Mouse (Mus musculus): Measurements from ENCODE around the gene Dgat2. TPM values are rescaled to one million over a fixed set of nuclear protein-coding genes. Genes with fewer than 3 reads are reported as not detected.

Gene Dgat2
- total and polyA plus RNA-seq, 2 experiments from 2014 or later = 29.9 to 37.8 TPM

GRCm38 (mm10) chr7:99194511-99194910 lies 12.0 kb upstream of the Dgat2 start:
- no peak overlapping the region for H3K4me3 ChIP-seq (ENCODE audit: low read length)
- no peak for ATAC-seq
- 58% methylated on average over 2 of the region's 2 CpGs for WGBS

GRCm38 (mm10) chr7:99193926-99194325 lies 11.4 kb upstream of the Dgat2 start:
- H3K27ac ChIP-seq = no peak overlapping the region
- H3K36me3 ChIP-seq (ENCODE audit: insufficient read depth, low read length) = no peaks in the 10 kb centered on the region
- no peak for ATAC-seq
- WGBS = 89% methylated on average over 4 of the region's 4 CpGs
- no peak overlapping the region for H3K4me3 ChIP-seq (ENCODE audit: low read length)
- H3K9me3 ChIP-seq (ENCODE audit: low read length) = no peaks in the 10 kb centered on the region
- H3K4me2 ChIP-seq (ENCODE audit: low read depth, low read length) = no peak overlapping the region
- no peak for DNase-seq (ENCODE audit: low spot score)
- no peaks in the 10 kb centered on the region for H3K4me1 ChIP-seq (ENCODE audit: insufficient read depth, low read length)
- no peak overlapping the region for H3K9ac ChIP-seq (replicated peaks; ENCODE audit: low read length)
- H3K27me3 ChIP-seq (ENCODE audit: insufficient read depth, low read length) = no peaks in the 10 kb centered on the region
- no peak for TF ChIP-seq CTCF (IDR thresholded peaks at IDR 0.05; ENCODE audit: low read depth)

More at GRCm38 (mm10) chr7:99194511-99194910, 12.0 kb upstream of the Dgat2 start:
- Histone ChIP-seq H3K4me2 (ENCODE audit: low read depth, low read length) (no peak overlapping the region), H3K27ac (no peak overlapping the region), H3K4me1 (ENCODE audit: insufficient read depth, low read length) (no peaks in the 10 kb centered on the region), H3K9ac (replicated peaks; ENCODE audit: low read length) (no peak overlapping the region), H3K27me3 (ENCODE audit: insufficient read depth, low read length) (no peaks in the 10 kb centered on the region), H3K9me3 (ENCODE audit: low read length) (no peaks in the 10 kb centered on the region), H3K36me3 (ENCODE audit: insufficient read depth, low read length) (no peaks in the 10 kb centered on the region)
- TF ChIP-seq CTCF (IDR thresholded peaks at IDR 0.05; ENCODE audit: low read depth) = no peak
- DNase-seq (ENCODE audit: low spot score) = no peak

DNA sequence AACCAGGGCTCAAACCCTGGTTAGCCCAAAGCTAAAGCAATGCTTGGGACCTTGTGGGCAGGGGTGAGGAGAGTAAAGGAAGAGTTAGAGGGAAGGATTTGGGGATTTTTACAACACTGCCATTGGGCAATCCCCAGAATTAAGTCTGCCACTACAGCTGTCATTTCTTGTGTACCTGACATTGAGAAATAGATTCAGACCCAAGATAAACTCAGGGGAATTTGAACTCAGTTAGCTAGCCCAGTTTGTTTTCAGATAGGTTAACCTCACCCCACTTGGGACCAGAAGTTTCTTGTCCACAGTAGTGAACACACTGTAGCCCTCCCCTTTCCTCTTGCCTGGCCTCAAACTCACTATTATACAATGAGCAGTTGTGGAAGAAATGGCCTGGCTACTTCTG lies 8.9 kb upstream of the Dgat2 start:
- Histone ChIP-seq H3K27ac (no peak overlapping the region), H3K9me3 (ENCODE audit: low read length) (no peaks in the 10 kb centered on the region), H3K9ac (replicated peaks; ENCODE audit: low read length) (no peak overlapping the region), H3K4me1 (ENCODE audit: insufficient read depth, low read length) (no peaks in the 10 kb centered on the region), H3K4me2 (ENCODE audit: low read depth, low read length) (no peak overlapping the region), H3K4me3 (ENCODE audit: low read length) (no peak overlapping the region), H3K27me3 (ENCODE audit: insufficient read depth, low read length) (no peaks in the 10 kb centered on the region), H3K36me3 (ENCODE audit: insufficient read depth, low read length) (no peaks in the 10 kb centered on the region)
- ATAC-seq (no peak), DNase-seq (ENCODE audit: low spot score) (no peak)
- no peak for TF ChIP-seq CTCF (IDR thresholded peaks at IDR 0.05; ENCODE audit: low read depth)

- no peak overlapping the region for H3K4me2 ChIP-seq (ENCODE audit: low read depth, low read length)
- no peak for TF ChIP-seq CTCF (IDR thresholded peaks at IDR 0.05; ENCODE audit: low read depth)
- ATAC-seq = no peak
- no peak overlapping the region for H3K9ac ChIP-seq (replicated peaks; ENCODE audit: low read length)
- no peak overlapping the region for H3K27ac ChIP-seq
- no peaks in the 10 kb centered on the region for H3K36me3 ChIP-seq (ENCODE audit: insufficient read depth, low read length)
- 81% methylated on average over 5 of the region's 5 CpGs for WGBS
- no peaks in the 10 kb centered on the region for H3K9me3 ChIP-seq (ENCODE audit: low read length)
- H3K27me3 ChIP-seq (ENCODE audit: insufficient read depth, low read length) = no peaks in the 10 kb centered on the region
- no peak overlapping the region for H3K4me3 ChIP-seq (ENCODE audit: low read length)
- no peaks in the 10 kb centered on the region for H3K4me1 ChIP-seq (ENCODE audit: insufficient read depth, low read length)
- no peak for DNase-seq (ENCODE audit: low spot score)
Measured at GRCm38 (mm10) chr7:99189885-99190284, 7.4 kb upstream of the Dgat2 start.

DNA sequence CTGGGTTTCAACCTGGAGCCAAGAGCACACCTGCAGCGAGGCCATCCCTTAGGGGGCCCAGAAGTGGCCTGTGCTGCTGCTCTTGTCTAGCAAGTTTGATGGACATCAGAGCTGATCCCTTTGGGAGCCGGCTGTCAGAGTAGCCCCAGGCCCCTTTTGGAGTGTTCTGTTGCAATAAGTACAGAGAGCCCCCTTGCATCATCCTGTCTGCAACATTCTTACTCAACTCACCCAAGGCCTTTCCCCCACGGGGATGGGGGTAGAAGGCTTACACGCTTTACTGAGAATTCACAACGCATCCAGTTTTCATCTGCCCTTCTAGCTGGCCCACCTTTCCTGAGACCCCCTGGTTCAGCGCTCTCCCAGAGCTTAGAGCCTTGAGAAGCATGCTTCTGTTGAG lies 6.1 kb upstream of the Dgat2 start:
- Histone ChIP-seq H3K4me3 (ENCODE audit: low read length) (no peak overlapping the region), H3K4me1 (ENCODE audit: insufficient read depth, low read length) (no peaks in the 10 kb centered on the region), H3K9me3 (ENCODE audit: low read length) (no peaks in the 10 kb centered on the region), H3K9ac (replicated peaks; ENCODE audit: low read length) (no peak overlapping the region), H3K27ac (no peak overlapping the region), H3K4me2 (ENCODE audit: low read depth, low read length) (no peak overlapping the region), H3K27me3 (ENCODE audit: insufficient read depth, low read length) (no peaks in the 10 kb centered on the region), H3K36me3 (ENCODE audit: insufficient read depth, low read length) (no peaks in the 10 kb centered on the region)
- no peak for DNase-seq (ENCODE audit: low spot score)
- ATAC-seq = no peak
- no peak for TF ChIP-seq CTCF (IDR thresholded peaks at IDR 0.05; ENCODE audit: low read depth)
- WGBS = 84% methylated on average over 6 of the region's 6 CpGs

GRCm38 (mm10) chr7:99187451-99187850 lies 4.9 kb upstream of the Dgat2 start:
- Histone ChIP-seq H3K4me1 (ENCODE audit: insufficient read depth, low read length) (no peaks in the 10 kb centered on the region), H3K9ac (replicated peaks; ENCODE audit: low read length) (no peak overlapping the region), H3K36me3 (ENCODE audit: insufficient read depth, low read length) (no peaks in the 10 kb centered on the region), H3K4me3 (ENCODE audit: low read length) (no peak overlapping the region), H3K9me3 (ENCODE audit: low read length) (no peaks in the 10 kb centered on the region), H3K27ac (no peak overlapping the region), H3K27me3 (ENCODE audit: insufficient read depth, low read length) (no peaks in the 10 kb centered on the region), H3K4me2 (ENCODE audit: low read depth, low read length) (no peak overlapping the region)
- TF ChIP-seq CTCF (IDR thresholded peaks at IDR 0.05; ENCODE audit: low read depth) = no peak
- DNase-seq (ENCODE audit: low spot score) (no peak), ATAC-seq (no peak)
- 79% methylated on average over 5 of the region's 5 CpGs for WGBS

GRCm38 (mm10) chr7:99185405-99185804 lies 2.9 kb upstream of the Dgat2 start:
- Histone ChIP-seq H3K27ac (no peak overlapping the region), H3K9ac (replicated peaks; ENCODE audit: low read length) (no peak overlapping the region), H3K9me3 (ENCODE audit: low read length) (no peaks in the 10 kb centered on the region), H3K4me3 (ENCODE audit: low read length) (no peak overlapping the region), H3K4me1 (ENCODE audit: insufficient read depth, low read length) (0 out of 2 replicates have a peak, but pooled peaks cover 4% of the 10 kb centered on the region), H3K4me2 (ENCODE audit: low read depth, low read length) (no peak overlapping the region), H3K27me3 (ENCODE audit: insufficient read depth, low read length) (no peaks in the 10 kb centered on the region), H3K36me3 (ENCODE audit: insufficient read depth, low read length) (no peaks in the 10 kb centered on the region)
- no peak for ATAC-seq
- TF ChIP-seq CTCF (IDR thresholded peaks at IDR 0.05; ENCODE audit: low read depth) = no peak
- WGBS = 92% methylated on average over 3 of the region's 3 CpGs
- DNase-seq (ENCODE audit: low spot score) = no peak
